In the genomic region with DNA sequence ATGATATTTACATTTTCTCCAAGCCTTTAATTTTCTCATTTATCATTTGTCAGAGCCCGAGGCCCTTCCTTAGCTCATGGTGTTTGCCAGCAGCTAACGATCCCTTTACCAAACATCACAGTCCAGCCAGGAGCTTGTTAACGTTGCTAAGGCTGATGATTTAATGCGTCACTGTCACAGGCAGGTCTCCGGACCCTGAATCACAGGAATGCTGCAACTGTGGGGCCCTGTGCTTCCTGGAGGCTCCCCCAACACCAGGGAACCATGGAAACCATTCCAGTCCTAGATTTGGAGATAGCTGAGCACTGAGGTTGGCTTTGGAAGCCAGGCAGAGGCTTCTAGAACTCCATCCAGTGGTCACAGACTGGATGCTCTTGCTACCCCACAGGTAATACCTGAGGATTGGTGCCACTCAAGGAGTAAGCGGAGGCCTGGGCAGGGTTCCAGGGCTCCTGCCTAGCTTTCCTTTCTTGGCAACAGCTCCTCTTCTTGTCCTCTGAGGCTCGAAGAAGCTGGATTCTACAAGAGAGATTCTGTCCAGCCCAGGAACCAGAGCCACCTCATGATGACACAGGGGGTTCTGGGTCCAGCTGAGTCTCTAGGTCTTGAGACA, we compare ENCODE assay signal across 12 mouse cellular contexts.
DNase-seq lines count a peak whose midpoint lies in the region; ATAC-seq and TF ChIP-seq lines count a peak whose summit lies in the region.
"Had no signal": no experiment of that assay in that cellular context is flagged by ENCODE, and none has a peak within 500 bp of the region (broad histone marks: within the 10 kb centered on the region; RNA-seq: fewer than 3 reads in every experiment).

No protein-coding gene starts in this region.

- intact Hi-C loops in left cerebral cortex, postnatal 10 days (cut with DNase I): loop anchor here (5.0 kb wide), 1 partner anchor 82 kb away; no protein-coding TSS in a partner anchor

- ATAC-seq in forebrain, postnatal 0 days: no peak
- no peak for ATAC-seq in forebrain, embryonic 11.5 days (replicated peaks; ENCODE audit: low FRiP score)
- no peak for ATAC-seq in hindbrain, embryonic 13.5 days (ENCODE audit: low FRiP score)
- no peak for ATAC-seq in midbrain, embryonic 14.5 days (ENCODE audit: low FRiP score, low TSS enrichment)
- ATAC-seq: inflammation-experienced regulatory T-cells, adult 6 months had no signal

- no peaks in the 10 kb centered on the region for H3K27me3 ChIP-seq in forebrain, postnatal 0 days (ENCODE audit: insufficient read depth, low read length)
- H3K27me3 ChIP-seq in forebrain, embryonic 11.5 days (ENCODE audit: control insufficient read depth, insufficient read depth, low read length): no peaks in the 10 kb centered on the region
- peaks cover 28% of the 10 kb centered on the region for H3K27me3 ChIP-seq in hindbrain, embryonic 13.5 days
- no peaks in the 10 kb centered on the region for H3K27me3 ChIP-seq in midbrain, embryonic 14.5 days (ENCODE audit: control insufficient read depth, insufficient read depth, low read length)
- H3K27me3 ChIP-seq: embryonic facial prominence, embryonic 15.5 days had no signal

- no peak overlapping the region for H3K27ac ChIP-seq in forebrain, postnatal 0 days (ENCODE audit: low read depth, low read length)
- H3K27ac ChIP-seq in forebrain, embryonic 11.5 days (ENCODE audit: low read depth, low read length): no peak overlapping the region
- H3K27ac ChIP-seq in hindbrain, embryonic 13.5 days: peak overlapping the region; percentile 42
- peak overlapping the region; percentile 43; the same call in 1 of the 2 replicates for H3K27ac ChIP-seq in midbrain, embryonic 14.5 days (replicated peaks; ENCODE audit: low read depth, low read length)
- H3K27ac ChIP-seq: embryonic facial prominence, embryonic 15.5 days; heart, embryonic 13.5 days had no signal

- 24% methylated on average over 7 of the region's 7 CpGs for WGBS in forebrain, postnatal 0 days
- 55% methylated on average over 7 of the region's 7 CpGs for WGBS in forebrain, embryonic 11.5 days
- 33% methylated on average over 7 of the region's 7 CpGs for WGBS in hindbrain, embryonic 13.5 days
- 40% methylated on average over 7 of the region's 7 CpGs for WGBS in midbrain, embryonic 14.5 days

- no peak overlapping the region for H3K4me3 ChIP-seq in forebrain, postnatal 0 days (ENCODE audit: low read depth, low read length)
- H3K4me3 ChIP-seq in forebrain, embryonic 11.5 days (ENCODE audit: low read depth, low read length): no peak overlapping the region
- no peak overlapping the region for H3K4me3 ChIP-seq in hindbrain, embryonic 13.5 days
- H3K4me3 ChIP-seq in midbrain, embryonic 14.5 days (replicated peaks; ENCODE audit: low read depth, low read length): no peak overlapping the region
- H3K4me3 ChIP-seq: embryonic facial prominence, embryonic 15.5 days; heart, embryonic 13.5 days had no signal

- no peak overlapping the region for H3K4me2 ChIP-seq in forebrain, postnatal 0 days (ENCODE audit: low read depth)
- H3K4me2 ChIP-seq in forebrain, embryonic 11.5 days (ENCODE audit: low read depth, low read length, severe bottlenecking): no peak overlapping the region
- no peak overlapping the region for H3K4me2 ChIP-seq in hindbrain, embryonic 13.5 days
- H3K4me2 ChIP-seq in midbrain, embryonic 14.5 days (ENCODE audit: low read length): no peak overlapping the region
- H3K4me2 ChIP-seq: embryonic facial prominence, embryonic 15.5 days; heart, embryonic 13.5 days had no signal

- no peaks in the 10 kb centered on the region for H3K4me1 ChIP-seq in forebrain, postnatal 0 days (ENCODE audit: insufficient read depth)
- H3K4me1 ChIP-seq in forebrain, embryonic 11.5 days (replicated peaks; ENCODE audit: control insufficient read depth, insufficient read depth, low read length): no peaks in the 10 kb centered on the region
- H3K4me1 ChIP-seq in hindbrain, embryonic 13.5 days (replicated peaks): peaks cover 26% of the 10 kb centered on the region
- peaks cover 5% of the 10 kb centered on the region; the same call in 1 of the 2 replicates for H3K4me1 ChIP-seq in midbrain, embryonic 14.5 days (ENCODE audit: control insufficient read depth, insufficient read depth, low read length)

- H3K36me3 ChIP-seq in forebrain, postnatal 0 days (ENCODE audit: insufficient read depth): no peaks in the 10 kb centered on the region
- no peaks in the 10 kb centered on the region for H3K36me3 ChIP-seq in forebrain, embryonic 11.5 days (ENCODE audit: control insufficient read depth, insufficient read depth, low read length)
- no peaks in the 10 kb centered on the region for H3K36me3 ChIP-seq in hindbrain, embryonic 13.5 days
- H3K36me3 ChIP-seq in midbrain, embryonic 14.5 days (ENCODE audit: control insufficient read depth, insufficient read depth, low read length): no peaks in the 10 kb centered on the region
- H3K36me3 ChIP-seq: embryonic facial prominence, embryonic 15.5 days; heart, embryonic 13.5 days had no signal

- no peak for TF ChIP-seq CTCF in forebrain, postnatal 0 days (IDR thresholded peaks at IDR 0.05; ENCODE audit: low read depth)

- DNase-seq in forebrain, postnatal 0 days: peak; percentile 34
- DNase-seq in forebrain, embryonic 11.5 days (ENCODE audit: low spot score): no peak
- peak; percentile 39 for DNase-seq in Muller cell, postnatal 12 days (ENCODE audit: inconsistent ontology term)
- peak; percentile 37 for DNase-seq in midbrain, embryonic 14.5 days
- DNase-seq in adrenal gland, postnatal 14 days: no peak
- no peak for DNase-seq in frontal cortex, postnatal 10 days (ENCODE audit: low spot score in 2 of 2)
- no peak for DNase-seq in left cerebral cortex, postnatal 10 days (ENCODE audit: extremely low spot score in 1 of 2, low spot score in 2 of 2)
- DNase-seq: adrenal gland, adult 2 months had no signal

- no peak overlapping the region for H3K9ac ChIP-seq in forebrain, postnatal 0 days
- no peak overlapping the region for H3K9ac ChIP-seq in forebrain, embryonic 11.5 days (ENCODE audit: low read length)
- H3K9ac ChIP-seq in hindbrain, embryonic 13.5 days: no peak overlapping the region; the same call in 1 of the 2 replicates
- H3K9ac ChIP-seq in midbrain, embryonic 14.5 days (replicated peaks; ENCODE audit: low read length): no peak overlapping the region
- H3K9ac ChIP-seq: embryonic facial prominence, embryonic 15.5 days; heart, embryonic 13.5 days had no signal

- no peaks in the 10 kb centered on the region for H3K9me3 ChIP-seq in forebrain, postnatal 0 days (ENCODE audit: low read length)
- no peaks in the 10 kb centered on the region for H3K9me3 ChIP-seq in forebrain, embryonic 11.5 days (ENCODE audit: control insufficient read depth, low read length)
- no peaks in the 10 kb centered on the region for H3K9me3 ChIP-seq in hindbrain, embryonic 13.5 days
- H3K9me3 ChIP-seq in midbrain, embryonic 14.5 days (ENCODE audit: control insufficient read depth, low read length): no peaks in the 10 kb centered on the region
- H3K9me3 ChIP-seq: embryonic facial prominence, embryonic 15.5 days; heart, embryonic 13.5 days had no signal

Comparison
In these comparisons a context has a peak if more than half of its experiments do, and no peak if none do; other contexts are left out.
1. DNase-seq: peak in forebrain, postnatal 0 days (single experiment), Muller cell, postnatal 12 days (single experiment) and midbrain, embryonic 14.5 days (single experiment); none in forebrain, embryonic 11.5 days (single experiment), adrenal gland, postnatal 14 days (single experiment), frontal cortex, postnatal 10 days (0 of 2) and left cerebral cortex, postnatal 10 days (0 of 2).
2. H3K27ac ChIP-seq: peak in hindbrain, embryonic 13.5 days (single experiment) and midbrain, embryonic 14.5 days (single experiment); none in forebrain, postnatal 0 days (single experiment) and forebrain, embryonic 11.5 days (single experiment).